Mouse (Mus musculus): ENCODE measurements around the gene Fzd10. TPM values are rescaled to one million over a fixed set of nuclear protein-coding genes. Genes with fewer than 3 reads are reported as not detected.

The Fzd10 gene
- not detected for polyA plus RNA-seq (2012; fragmentation: generic; extraction: Trizol)

GRCm38 (mm10) chr5:128600072-128601021 lies at the start of gene Fzd10:
Gene Fzd10 (plus strand): TSS chr5:128600844.
- Histone ChIP-seq H3K27me3 (ENCODE audit: control insufficient read depth, insufficient read depth, insufficient read length) (no peaks in the 10 kb centered on the region), H3K4me2 (ENCODE audit: low read depth) (no peak within 1 kb of the TSS), H3K36me3 (ENCODE audit: control insufficient read depth, insufficient read depth) (no peaks in the 10 kb centered on the region), H3K79me2 (ENCODE audit: control insufficient read depth, insufficient read depth) (no peaks in the 10 kb centered on the region), H3K4me3 (no peak within 1 kb of the TSS), H3ac (ENCODE audit: control insufficient read depth, insufficient read length) (no peak within 1 kb of the TSS)
- no peak for TF ChIP-seq USF1 (IDR thresholded peaks at IDR 0.05; ENCODE audit: low read depth)
- no peak for TF ChIP-seq TCF3 (IDR thresholded peaks at IDR 0.05; ENCODE audit: insufficient read length, low read depth)
- TF ChIP-seq E2F4 (IDR thresholded peaks at IDR 0.05; ENCODE audit: insufficient read depth), result no peak
- TF ChIP-seq CEBPB (IDR thresholded peaks at IDR 0.05; ENCODE audit: insufficient read depth, poor library complexity, severe bottlenecking), result no peak
- TF ChIP-seq TCF12 (IDR thresholded peaks at IDR 0.05; ENCODE audit: insufficient read depth, poor library complexity, severe bottlenecking), result no peak
- TF ChIP-seq POLR2AphosphoS2 (IDR thresholded peaks at IDR 0.05; ENCODE audit: insufficient read length, low read depth), result no peak

- no peak overlapping the region for H3K4me3 ChIP-seq
Observed at GRCm38 (mm10) chr5:128551448-128551847, 49.2 kb upstream of the Fzd10 start.

GRCm38 (mm10) chr5:128552136-128552890 lies 48.3 kb upstream of the Fzd10 start:
- H3K27me3 ChIP-seq (ENCODE audit: control insufficient read depth, insufficient read depth, insufficient read length), result no peaks in the 10 kb centered on the region
- H3K4me3 ChIP-seq, result no peak overlapping the region
- TF ChIP-seq MAX (IDR thresholded peaks at IDR 0.05; ENCODE audit: low read depth) (no peak), SRF (IDR thresholded peaks at IDR 0.05; ENCODE audit: control insufficient read depth, insufficient read length, low read depth) (no peak), REST (IDR thresholded peaks at IDR 0.05; ENCODE audit: insufficient read depth, insufficient read length) (no peak)
- no peaks in the 10 kb centered on the region for H3K79me2 ChIP-seq (ENCODE audit: control insufficient read depth, insufficient read depth)
- H3ac ChIP-seq (ENCODE audit: control insufficient read depth, insufficient read length), result no peak overlapping the region
- H3K4me2 ChIP-seq (ENCODE audit: low read depth), result no peak overlapping the region
- H3K36me3 ChIP-seq (ENCODE audit: control insufficient read depth, insufficient read depth), result no peaks in the 10 kb centered on the region

More at GRCm38 (mm10) chr5:128551448-128551847, 49.2 kb upstream of the Fzd10 start:
- Histone ChIP-seq H3ac (ENCODE audit: control insufficient read depth, insufficient read length) (no peak overlapping the region), H3K4me2 (ENCODE audit: low read depth) (no peak overlapping the region), H3K36me3 (ENCODE audit: control insufficient read depth, insufficient read depth) (no peaks in the 10 kb centered on the region), H3K79me2 (ENCODE audit: control insufficient read depth, insufficient read depth) (no peaks in the 10 kb centered on the region), H3K27me3 (ENCODE audit: control insufficient read depth, insufficient read depth, insufficient read length) (no peaks in the 10 kb centered on the region)
- no peak for TF ChIP-seq POLR2AphosphoS2 (IDR thresholded peaks at IDR 0.05; ENCODE audit: insufficient read length, low read depth)
- TF ChIP-seq E2F4 (IDR thresholded peaks at IDR 0.05; ENCODE audit: insufficient read depth), result no peak
- no peak for TF ChIP-seq TCF12 (IDR thresholded peaks at IDR 0.05; ENCODE audit: insufficient read depth, poor library complexity, severe bottlenecking)
- TF ChIP-seq REST (IDR thresholded peaks at IDR 0.05; ENCODE audit: insufficient read depth, insufficient read length), result no peak
- TF ChIP-seq SRF (IDR thresholded peaks at IDR 0.05; ENCODE audit: control insufficient read depth, insufficient read length, low read depth), result no peak
- no peak for TF ChIP-seq CEBPB (IDR thresholded peaks at IDR 0.05; ENCODE audit: insufficient read depth, poor library complexity, severe bottlenecking)
- TF ChIP-seq MYOD1 (IDR thresholded peaks at IDR 0.05; ENCODE audit: control insufficient read depth in 1 of 3, insufficient read length in 2 of 3, low read depth in 2 of 3), result no peak
- TF ChIP-seq USF1 (IDR thresholded peaks at IDR 0.05; ENCODE audit: low read depth), result no peak
- TF ChIP-seq MYOG (IDR thresholded peaks at IDR 0.05; ENCODE audit: control insufficient read depth in 1 of 3, insufficient read depth in 1 of 3, insufficient read length in 2 of 3, low read depth in 2 of 3), result no peak
- no peak for TF ChIP-seq MAX (IDR thresholded peaks at IDR 0.05; ENCODE audit: low read depth)
- no peak for TF ChIP-seq TCF3 (IDR thresholded peaks at IDR 0.05; ENCODE audit: insufficient read length, low read depth)
- TF ChIP-seq POLR2A (IDR thresholded peaks at IDR 0.05; ENCODE audit: insufficient read length, low read depth), result no peak

DNA sequence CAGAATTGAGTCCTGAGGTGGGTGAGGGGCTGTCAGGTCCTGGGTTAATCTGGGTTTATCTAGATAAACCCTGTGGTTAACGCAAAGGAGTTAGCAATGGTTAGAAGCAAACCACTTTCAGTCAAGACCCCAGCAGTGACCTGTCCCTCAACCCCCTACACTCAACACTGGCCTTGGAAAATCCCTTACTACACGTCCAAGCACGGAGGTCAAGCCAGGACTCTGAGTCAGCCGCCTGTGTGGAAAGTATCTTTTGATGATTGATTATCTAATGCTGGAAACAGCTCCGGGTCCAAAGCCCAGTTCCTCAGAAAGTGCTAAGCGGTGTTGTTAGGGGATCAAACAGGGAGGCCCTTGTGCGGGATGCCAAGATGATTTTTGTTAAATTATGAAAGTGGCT lies 42.5 kb upstream of the Fzd10 start:
- Histone ChIP-seq H3K4me3 (no peak overlapping the region), H3K79me2 (ENCODE audit: control insufficient read depth, insufficient read depth) (no peaks in the 10 kb centered on the region), H3K4me2 (ENCODE audit: low read depth) (no peak overlapping the region), H3K27me3 (ENCODE audit: control insufficient read depth, insufficient read depth, insufficient read length) (no peaks in the 10 kb centered on the region), H3ac (ENCODE audit: control insufficient read depth, insufficient read length) (no peak overlapping the region), H3K36me3 (ENCODE audit: control insufficient read depth, insufficient read depth) (no peaks in the 10 kb centered on the region)
- no peak for TF ChIP-seq MAX (IDR thresholded peaks at IDR 0.05; ENCODE audit: low read depth)
- no peak for TF ChIP-seq POLR2A (IDR thresholded peaks at IDR 0.05; ENCODE audit: insufficient read length, low read depth)
- no peak for TF ChIP-seq TCF12 (IDR thresholded peaks at IDR 0.05; ENCODE audit: insufficient read depth, poor library complexity, severe bottlenecking)
- no peak for TF ChIP-seq MYOD1 (IDR thresholded peaks at IDR 0.05; ENCODE audit: control insufficient read depth in 1 of 3, insufficient read length in 2 of 3, low read depth in 2 of 3)
- no peak for TF ChIP-seq USF1 (IDR thresholded peaks at IDR 0.05; ENCODE audit: low read depth)
- no peak for TF ChIP-seq CEBPB (IDR thresholded peaks at IDR 0.05; ENCODE audit: insufficient read depth, poor library complexity, severe bottlenecking)
- no peak for TF ChIP-seq E2F4 (IDR thresholded peaks at IDR 0.05; ENCODE audit: insufficient read depth)

- no peak overlapping the region for H3K4me3 ChIP-seq
- H3K36me3 ChIP-seq (ENCODE audit: control insufficient read depth, insufficient read depth), result no peaks in the 10 kb centered on the region
- no peaks in the 10 kb centered on the region for H3K27me3 ChIP-seq (ENCODE audit: control insufficient read depth, insufficient read depth, insufficient read length)
- no peak for TF ChIP-seq POLR2A (IDR thresholded peaks at IDR 0.05; ENCODE audit: insufficient read length, low read depth)
- TF ChIP-seq TCF3 (IDR thresholded peaks at IDR 0.05; ENCODE audit: insufficient read length, low read depth), result no peak
- no peak for TF ChIP-seq TCF12 (IDR thresholded peaks at IDR 0.05; ENCODE audit: insufficient read depth, poor library complexity, severe bottlenecking)
- TF ChIP-seq SRF (IDR thresholded peaks at IDR 0.05; ENCODE audit: control insufficient read depth, insufficient read length, low read depth), result no peak
- TF ChIP-seq CEBPB (IDR thresholded peaks at IDR 0.05; ENCODE audit: insufficient read depth, poor library complexity, severe bottlenecking), result no peak
- TF ChIP-seq MYOG (IDR thresholded peaks at IDR 0.05; ENCODE audit: control insufficient read depth in 1 of 3, insufficient read depth in 1 of 3, insufficient read length in 2 of 3, low read depth in 2 of 3), result no peak
- no peak for TF ChIP-seq MAX (IDR thresholded peaks at IDR 0.05; ENCODE audit: low read depth)
- no peak for TF ChIP-seq USF1 (IDR thresholded peaks at IDR 0.05; ENCODE audit: low read depth)
- no peak for TF ChIP-seq E2F4 (IDR thresholded peaks at IDR 0.05; ENCODE audit: insufficient read depth)
- no peak overlapping the region for H3ac ChIP-seq (ENCODE audit: control insufficient read depth, insufficient read length)
- H3K79me2 ChIP-seq (ENCODE audit: control insufficient read depth, insufficient read depth), result no peaks in the 10 kb centered on the region
- H3K4me2 ChIP-seq (ENCODE audit: low read depth), result no peak overlapping the region
Observed at GRCm38 (mm10) chr5:128567313-128567712, 33.3 kb upstream of the Fzd10 start.

All from myocyte (in vitro differentiated cells).